Mouse (Mus musculus) cerebellum, adult 2 months (tissue): ENCODE results near the gene Tfeb. TPM values are rescaled to one million over a fixed set of nuclear protein-coding genes. Genes with fewer than 3 reads are reported as not detected.
A peak's percentile ranks its signal among the peaks of the same experiment; 100 is the strongest.

Experiments used
- DNase-seq, 2 experiments: peaks; one replicate each; pipeline ENCODE4 v3.0.0; 2021
- H3K27ac ChIP-seq: fragments of 200-500 bp; 2 replicates; pipeline ENCODE4 v1.5.1; 2012; ENCODE audit warnings: low read length, control low read depth, inconsistent platforms; ENCODE audit not compliant: insufficient read depth
- H3K27me3 ChIP-seq: fragments of 200-500 bp; 2 replicates; pipeline ENCODE4 v1.6.1; 2012; ENCODE audit warnings: inconsistent platforms, mild to moderate bottlenecking, low read length, moderate library complexity; ENCODE audit not compliant: control insufficient read depth, insufficient read depth
- H3K4me1 ChIP-seq: fragments of 200-500 bp; 2 replicates; pipeline ENCODE4 v1.6.1; 2011; ENCODE audit warnings: low read length; ENCODE audit not compliant: control insufficient read depth, insufficient read depth
- H3K4me3 ChIP-seq: fragments of 200-500 bp; replicated peaks from 2 replicates; pipeline ENCODE3; 2011; ENCODE audit warnings: mild to moderate bottlenecking, low read depth, low read length, control low read depth; ENCODE audit not compliant: insufficient read depth
- CTCF ChIP-seq: fragments of 200-500 bp; IDR thresholded peaks from 2 replicates; pipeline ENCODE4 v1.5.1; 2011; ENCODE audit warnings: low read depth, mild to moderate bottlenecking, control low read depth, low read length, moderate library complexity, borderline replicate concordance; ENCODE audit not compliant: insufficient read depth
- POLR2A ChIP-seq: fragments of 200-500 bp; IDR thresholded peaks from 2 replicates; pipeline ENCODE4 v1.6.1; 2011; ENCODE audit warnings: low read length, control low read depth, borderline replicate concordance; ENCODE audit not compliant: insufficient read depth
- WGBS: fragments of 180-500 bp; shearing (Covaris S2); methylation state at CpG from one replicate; pipeline ENCODE4 v1.1.7; 2018; 5-methylcytosine and 5-hydroxymethylcytosine counted together
- polyA plus RNA-seq: library from polyadenylated mRNA; depleted of rRNA; stranded (reverse); fragments of >200 nt; gene quantifications from 2 replicates; pipeline ENCODE4 v1.2.3, GENCODE M21; 2012

Tfeb gene
- polyA plus RNA-seq, 1 experiment, result 27.5 TPM

GRCm38 (mm10) chr17:47788996-47789395 lies 52.2 kb downstream of the Tfeb start:
- no peak for DNase-seq
- no peaks in the 10 kb centered on the region for H3K27me3 ChIP-seq
- H3K4me1 ChIP-seq, result no peaks in the 10 kb centered on the region
- 54% methylated on average over 6 of the region's 6 CpGs for WGBS
- H3K27ac ChIP-seq, result no peak overlapping the region
- H3K4me3 ChIP-seq, result no peak overlapping the region
- no peak for TF ChIP-seq CTCF
- TF ChIP-seq POLR2A, result no peak

- WGBS, result 30% methylated on average over 15 of the region's 15 CpGs
Observed at GRCm38 (mm10) chr17:47792098-47792863, 55.5 kb downstream of the Tfeb start.

GRCm38 (mm10) chr17:47793377-47793776 lies 56.5 kb downstream of the Tfeb start:
- TF ChIP-seq CTCF (peak; percentile 95), POLR2A (no peak)
- H3K27me3 ChIP-seq, result no peaks in the 10 kb centered on the region
- 6% methylated on average over 9 of the region's 9 CpGs for WGBS
- H3K27ac ChIP-seq, result no peak overlapping the region
- H3K4me1 ChIP-seq, result no peaks in the 10 kb centered on the region
- DNase-seq, result peak; percentile 82 to 88
- H3K4me3 ChIP-seq, result no peak overlapping the region

More at GRCm38 (mm10) chr17:47792098-47792863, 55.5 kb downstream of the Tfeb start:
- DNase-seq, result peak; percentile 33 to 41
- Histone ChIP-seq H3K27me3 (no peaks in the 10 kb centered on the region), H3K4me3 (no peak overlapping the region), H3K27ac (no peak overlapping the region), H3K4me1 (no peaks in the 10 kb centered on the region)
- TF ChIP-seq CTCF, result peak; percentile 84
- TF ChIP-seq POLR2A, result no peak

GRCm38 (mm10) chr17:47795446-47795845 lies 58.6 kb downstream of the Tfeb start:
- peak; percentile 42 to 54 for DNase-seq
- H3K4me3 ChIP-seq, result no peak overlapping the region
- no peak for TF ChIP-seq POLR2A
- TF ChIP-seq CTCF, result peak; percentile 73
- WGBS, result 42% methylated on average over 3 of the region's 3 CpGs
- H3K27ac ChIP-seq, result no peak overlapping the region
- H3K4me1 ChIP-seq, result no peaks in the 10 kb centered on the region
- no peaks in the 10 kb centered on the region for H3K27me3 ChIP-seq

GRCm38 (mm10) chr17:47796156-47796816 lies 59.5 kb downstream of the Tfeb start:
- WGBS, result 57% methylated on average over 16 of the region's 16 CpGs
- H3K27ac ChIP-seq, result no peak overlapping the region
- no peaks in the 10 kb centered on the region for H3K27me3 ChIP-seq
- DNase-seq, result no peak
- H3K4me3 ChIP-seq, result no peak overlapping the region
- TF ChIP-seq POLR2A, result no peak
- H3K4me1 ChIP-seq, result no peaks in the 10 kb centered on the region

GRCm38 (mm10) chr17:47796968-47797367 lies 60.1 kb downstream of the Tfeb start:
- no peaks in the 10 kb centered on the region for H3K4me1 ChIP-seq
- no peaks in the 10 kb centered on the region for H3K27me3 ChIP-seq
- no peak overlapping the region for H3K27ac ChIP-seq
- TF ChIP-seq POLR2A (no peak), CTCF (no peak)
- no peak for DNase-seq
- no peak overlapping the region for H3K4me3 ChIP-seq
- 68% methylated on average over 4 of the region's 4 CpGs for WGBS

- no peak overlapping the region for H3K4me3 ChIP-seq
- no peak overlapping the region for H3K27ac ChIP-seq
- no peaks in the 10 kb centered on the region for H3K27me3 ChIP-seq
- H3K4me1 ChIP-seq, result no peaks in the 10 kb centered on the region
- no peak for TF ChIP-seq CTCF
- no peak for TF ChIP-seq POLR2A
- DNase-seq, result no peak
- 72% methylated on average over 9 of the region's 9 CpGs for WGBS
Observed at GRCm38 (mm10) chr17:47797383-47797782, 60.6 kb downstream of the Tfeb start.

- H3K4me3 ChIP-seq, result no peak overlapping the region
- no peak overlapping the region for H3K27ac ChIP-seq
- TF ChIP-seq POLR2A (no peak), CTCF (no peak)
- H3K4me1 ChIP-seq, result no peaks in the 10 kb centered on the region
- H3K27me3 ChIP-seq, result no peaks in the 10 kb centered on the region
- WGBS, result 21% methylated on average over 8 of the region's 8 CpGs
- DNase-seq, result no peak
Observed at GRCm38 (mm10) chr17:47802806-47803205, 66.0 kb downstream of the Tfeb start.
